Mouse (Mus musculus) brain, embryonic 18.5 days (tissue): ENCODE results near the gene Gm3448.
"Not testable (repeated sequence)": the region's sequence is repeated elsewhere in the genome, so short reads cannot be mapped to it uniquely, and the experiment has no call there.

Source experiments
- DNase-seq: peaks from one replicate; pipeline ENCODE4 v3.0.0-alpha.2; 2012; ENCODE audit warnings: low read depth, low spot score

Gm3448 gene

DNA sequence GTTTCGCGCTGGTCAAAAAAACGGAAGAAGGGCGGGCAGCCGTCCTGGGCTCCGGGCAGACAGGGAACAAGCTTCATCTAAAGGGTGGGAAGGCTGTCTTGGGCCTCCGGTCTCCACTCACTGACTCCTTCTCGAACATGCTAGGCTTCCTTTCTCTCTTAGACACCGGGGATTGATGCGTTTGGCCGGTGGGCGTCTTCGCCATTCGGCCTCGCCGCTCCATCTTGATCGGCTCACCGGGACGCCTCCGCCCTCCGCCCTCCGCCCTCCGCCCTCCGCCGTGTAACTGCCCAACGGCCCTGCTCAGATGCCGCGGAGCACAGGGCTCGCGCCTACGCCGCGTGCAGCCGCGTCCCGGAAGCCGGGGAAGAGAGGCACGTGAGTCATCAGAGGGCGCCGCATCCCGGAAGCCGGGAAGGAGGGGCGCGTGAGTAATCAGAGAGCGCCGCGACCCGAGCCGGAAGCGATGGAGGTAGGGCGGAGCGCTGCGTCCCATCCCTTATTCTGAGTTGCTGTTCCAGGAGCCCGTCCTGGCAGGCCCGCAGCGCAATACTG, at the start of gene Gm3448, which contains the start of the genes Ermard and Tcte3:
Gene Gm3448 (minus strand): TSS at position 363 of the 555 bp plus-strand sequence.
Gene Ermard (plus strand): TSS at position 34 of the 555 bp plus-strand sequence.
Gene Tcte3 (minus strand): TSS at position 314 of the 555 bp plus-strand sequence.
- DNase-seq: not testable (repeated sequence)

- no peak for DNase-seq
Measured at GRCm38 (mm10) chr17:15088591-15089001, 47.3 kb upstream of the Gm3448 start.

DNA sequence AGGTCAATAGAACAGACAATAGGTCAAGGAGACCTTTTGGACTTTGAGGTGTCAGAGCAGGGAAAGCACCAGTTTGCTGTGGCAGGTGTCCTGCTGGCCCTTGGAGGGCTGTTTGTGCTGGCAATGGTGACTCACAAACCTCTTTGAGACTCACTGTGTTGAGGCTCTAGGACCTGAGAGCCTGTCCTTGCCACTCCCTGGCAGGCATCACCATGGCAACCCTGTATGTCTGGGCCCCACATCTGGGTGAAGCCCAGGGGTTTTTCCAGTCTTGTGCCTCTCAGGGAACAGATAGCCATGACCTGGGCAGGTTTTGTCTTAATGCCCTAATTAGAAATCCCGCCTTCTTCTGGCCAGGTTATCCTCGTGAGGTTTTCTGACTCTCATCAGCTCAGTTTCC, 46.8 kb upstream of the Gm3448 start:
- no peak for DNase-seq

DNA sequence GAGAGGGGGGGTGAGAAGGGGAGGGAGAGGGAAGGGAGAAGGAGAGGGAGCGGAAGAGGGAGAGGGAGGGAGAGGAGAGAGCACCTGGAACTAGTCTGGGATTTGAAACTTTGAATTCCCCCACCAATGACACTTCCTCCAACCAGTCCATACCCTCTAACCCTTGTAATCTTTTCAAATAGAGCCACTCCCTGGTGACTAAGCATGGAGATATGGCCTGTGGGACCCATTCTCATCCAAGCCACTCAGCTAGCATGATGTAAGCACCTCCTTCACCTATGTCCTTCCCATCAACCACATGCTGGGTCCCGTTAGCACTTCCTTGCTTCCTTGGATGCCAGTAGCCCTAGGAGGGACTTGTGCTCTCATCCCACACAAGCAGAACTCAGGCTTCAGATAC, 43.7 kb upstream of the Gm3448 start:
- DNase-seq: no peak

- DNase-seq: no peak
Measured at GRCm38 (mm10) chr17:15084226-15084848, 43.0 kb upstream of the Gm3448 start.

DNA sequence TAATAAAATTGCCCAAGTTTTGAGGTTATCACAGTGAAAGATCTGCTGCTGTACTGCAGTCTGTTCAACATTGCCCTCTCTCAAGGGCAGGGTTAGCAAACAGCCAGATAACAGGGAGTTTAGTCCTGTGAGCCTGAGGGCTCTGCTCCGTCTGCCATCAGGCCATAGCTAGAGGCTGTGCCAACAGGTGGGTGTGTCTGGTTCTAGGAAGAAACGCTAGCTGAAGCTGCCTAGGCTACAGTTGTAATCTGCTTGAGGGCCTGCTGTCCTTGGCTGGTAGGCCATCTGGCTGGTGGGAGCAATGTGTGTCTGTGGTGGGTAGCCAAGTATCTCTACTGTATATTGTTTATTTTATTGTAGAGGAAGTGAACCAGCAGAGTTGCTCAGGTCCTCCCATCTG, 36.2 kb upstream of the Gm3448 start:
- DNase-seq: no peak

GRCm38 (mm10) chr17:15075033-15075432, 33.7 kb upstream of the Gm3448 start:
- no peak for DNase-seq

- DNase-seq: no peak
Measured at GRCm38 (mm10) chr17:15072211-15072610, 30.9 kb upstream of the Gm3448 start.

- DNase-seq: no peak
Measured at GRCm38 (mm10) chr17:15069124-15069523, 27.8 kb upstream of the Gm3448 start.

GRCm38 (mm10) chr17:15068040-15068792, 26.9 kb upstream of the Gm3448 start:
- no peak for DNase-seq

DNA sequence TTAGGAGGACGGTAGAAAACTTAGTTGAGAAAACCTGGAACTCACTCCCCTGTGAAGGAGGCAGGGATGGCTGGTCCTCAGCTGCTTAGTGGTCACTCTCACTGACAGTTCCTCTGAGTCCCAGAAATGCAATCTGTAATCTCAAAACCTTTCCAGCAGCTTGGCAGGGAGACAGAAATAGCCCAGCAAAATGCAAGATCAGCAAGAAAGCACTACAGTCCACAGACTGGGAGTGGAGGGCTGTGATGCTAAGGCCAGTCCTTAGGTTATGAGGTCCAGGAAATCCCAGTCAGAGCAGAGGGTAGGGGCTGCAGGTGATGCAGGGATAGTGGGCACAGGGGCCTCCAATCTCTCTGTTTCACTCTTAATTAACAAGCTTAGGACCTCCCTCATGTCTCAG, 25.6 kb upstream of the Gm3448 start:
- no peak for DNase-seq

DNA sequence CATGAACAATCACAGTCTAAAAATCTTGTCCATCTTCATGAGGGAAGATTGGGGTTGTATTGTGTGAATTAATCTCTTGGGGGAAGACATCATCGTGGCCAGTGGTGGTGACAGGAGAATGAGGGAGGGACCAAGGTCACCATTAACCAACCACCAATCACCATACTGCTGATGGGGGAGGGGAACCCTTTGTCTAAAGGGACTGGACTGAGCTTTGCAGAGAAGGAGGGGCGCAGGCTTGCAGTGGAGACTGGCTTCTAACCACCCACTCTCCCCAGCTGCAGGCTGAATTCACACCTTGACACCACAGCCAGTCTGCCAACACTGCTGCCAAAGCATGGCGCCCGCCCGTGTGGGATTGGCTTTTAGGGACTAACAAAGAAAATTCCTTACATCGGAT, 24.7 kb upstream of the Gm3448 start:
- DNase-seq: no peak

DNA sequence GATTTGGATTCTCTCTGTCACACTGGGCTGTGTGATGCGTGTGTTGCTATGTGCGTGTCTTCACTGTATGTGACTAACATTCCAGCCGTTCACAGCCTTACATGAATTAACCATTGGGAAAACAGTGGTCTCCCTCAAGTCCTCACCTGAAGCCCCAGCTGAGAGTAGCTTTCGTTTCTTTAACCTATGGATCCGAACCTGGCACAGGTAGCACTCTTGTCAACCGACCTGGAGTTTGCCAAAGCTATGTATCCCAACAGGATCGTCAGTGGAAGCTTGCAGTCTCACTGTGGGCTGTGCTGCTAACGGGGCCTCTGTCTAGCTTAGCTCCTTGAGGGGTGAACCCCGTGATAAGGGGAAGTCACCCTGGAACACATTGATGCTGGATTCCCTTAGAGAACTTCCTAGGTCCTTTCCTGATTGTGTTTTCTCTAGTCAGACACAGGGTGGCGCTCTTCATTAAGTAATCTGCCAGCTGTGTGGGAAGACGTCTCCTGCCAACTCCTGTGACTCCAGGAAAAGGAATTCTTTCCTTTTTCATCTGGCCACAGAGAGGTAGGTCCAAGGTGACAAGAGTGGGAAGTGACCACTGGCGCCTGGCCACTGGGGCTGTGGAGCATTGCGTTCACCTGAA, 24.2 kb upstream of the Gm3448 start:
- DNase-seq: peak; percentile 60

- no peak for DNase-seq
Measured at GRCm38 (mm10) chr17:15060356-15060755, 19.0 kb upstream of the Gm3448 start.

- no peak for DNase-seq
Measured at GRCm38 (mm10) chr17:15059646-15060045, 18.3 kb upstream of the Gm3448 start.

DNA sequence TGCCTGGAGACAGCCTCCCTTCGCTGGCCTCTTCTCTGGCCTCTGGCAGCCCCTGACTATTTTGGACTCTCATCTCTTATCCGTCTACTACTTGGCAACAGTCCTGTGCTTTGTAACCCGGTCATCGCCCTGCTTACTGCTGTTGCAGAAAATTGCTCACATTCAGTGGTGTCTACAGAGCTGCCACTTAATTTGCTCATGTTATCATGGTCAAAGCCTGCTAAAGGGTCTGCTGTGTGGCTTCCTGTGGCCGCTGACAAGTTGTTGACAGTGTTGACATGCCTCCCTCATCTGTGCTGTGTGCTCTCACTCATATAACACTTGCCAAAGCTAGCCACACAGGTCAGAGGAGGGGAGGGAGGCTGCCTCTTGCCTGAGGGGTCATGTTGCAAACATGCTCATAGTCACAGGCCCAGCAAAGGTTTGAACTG, 16.8 kb upstream of the Gm3448 start:
- DNase-seq: no peak

- DNase-seq: no peak
Measured at GRCm38 (mm10) chr17:15055925-15056324, 14.6 kb upstream of the Gm3448 start.

GRCm38 (mm10) chr17:15053829-15054200, 12.5 kb upstream of the Gm3448 start:
- not testable (repeated sequence) for DNase-seq

DNA sequence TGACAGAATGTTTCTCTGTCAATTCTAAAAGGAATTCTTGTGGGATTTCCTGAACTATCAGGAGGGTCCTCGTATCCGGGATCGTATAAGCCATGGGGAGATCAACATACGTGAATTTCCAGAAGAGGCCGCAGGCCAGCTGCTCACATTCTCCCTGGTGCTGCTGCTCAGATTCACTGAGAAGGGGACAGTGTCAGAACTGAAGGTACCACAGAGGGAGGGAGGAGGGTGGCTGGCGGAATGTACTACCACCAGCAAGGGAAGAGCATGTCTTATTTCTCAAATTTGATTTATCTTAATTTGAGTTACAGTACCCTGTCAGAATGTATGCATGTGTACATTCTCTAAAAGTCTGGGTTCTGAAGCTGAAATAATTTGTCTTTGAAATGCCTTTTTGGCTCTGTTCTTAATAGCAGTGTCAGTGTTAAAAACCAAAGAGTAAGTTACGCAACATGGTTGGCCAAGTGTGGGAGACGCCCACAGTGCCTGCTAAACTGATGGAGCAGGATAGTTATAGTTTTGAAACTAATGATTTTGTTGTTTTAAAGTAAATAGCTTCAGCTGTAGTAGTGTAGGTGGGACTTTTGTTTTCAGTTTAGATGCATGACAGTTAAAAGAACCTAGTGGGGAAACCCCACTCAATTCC, 12.0 kb upstream of the Gm3448 start:
- DNase-seq: not testable (repeated sequence)

DNA sequence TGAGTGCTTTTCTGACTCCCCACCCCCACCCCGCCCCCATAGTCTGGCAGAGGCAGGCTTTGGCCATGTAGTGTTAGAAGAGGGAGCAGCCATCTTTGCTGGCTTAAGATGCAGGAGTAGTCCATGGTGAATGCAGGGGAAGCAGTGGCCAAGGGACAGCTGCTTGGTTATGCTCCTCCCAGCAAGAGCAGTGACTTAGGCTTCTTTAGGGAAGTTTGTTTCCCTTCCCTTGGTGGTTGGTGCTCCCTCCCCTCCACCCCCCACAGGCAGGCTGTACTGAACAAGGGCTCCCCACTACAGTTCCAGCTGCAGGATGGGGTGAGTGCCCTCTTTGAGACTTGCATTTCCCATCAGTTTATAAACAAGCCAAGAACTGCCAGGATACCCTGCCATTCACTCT, 11.4 kb upstream of the Gm3448 start:
- DNase-seq: not testable (repeated sequence)

DNA sequence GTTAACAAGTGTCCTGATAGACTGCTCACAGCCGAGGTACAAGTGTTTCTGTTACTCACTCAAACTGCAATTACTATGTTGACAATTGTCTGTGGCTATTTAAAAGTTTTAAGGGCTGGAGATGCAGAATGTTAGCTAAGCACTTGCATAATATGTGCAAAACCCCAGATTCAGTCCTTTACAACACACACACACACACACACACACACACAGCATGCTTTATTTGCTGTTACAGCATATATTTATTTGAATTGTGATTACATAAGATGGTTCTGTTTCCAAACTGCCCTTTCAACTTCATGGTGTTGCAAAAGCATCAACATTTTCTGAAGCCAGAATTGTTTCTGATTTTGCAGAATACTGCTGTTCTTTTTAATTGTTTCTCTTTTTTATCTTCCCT, 9.0 kb upstream of the Gm3448 start:
- DNase-seq: not testable (repeated sequence)

DNA sequence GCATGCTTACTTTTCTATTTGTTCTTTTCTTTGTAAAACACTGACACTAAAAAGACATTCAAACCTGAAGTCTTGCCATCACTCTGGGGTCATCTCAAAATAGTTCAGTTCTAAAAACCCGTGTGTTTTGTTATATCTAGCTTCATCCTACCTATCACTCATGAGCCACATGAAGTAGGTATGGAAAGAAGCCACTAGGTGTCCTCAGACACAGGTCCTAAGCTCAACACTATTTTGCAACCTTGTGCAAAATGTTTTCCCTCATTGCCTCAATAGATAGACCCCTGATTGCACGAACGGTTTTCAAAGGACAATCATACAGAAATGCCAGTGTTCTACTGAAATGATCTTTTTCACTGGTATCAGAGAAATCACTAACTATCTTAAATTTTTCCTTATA, 882 bp downstream of the Gm3448 start:
- DNase-seq: not testable (repeated sequence)
